Mouse (Mus musculus) midbrain, embryonic 13.5 days (tissue): ENCODE measurements around the gene Ift122. TPM values are rescaled to one million over a fixed set of nuclear protein-coding genes. Genes with fewer than 3 reads are reported as not detected.

Experiments
- ATAC-seq: fragments of 200-750 bp; cut with Nextera tagmentation; 2 replicates; pipeline ENCODE4 v1.8.0; 2017; ENCODE audit warnings: mild to moderate bottlenecking, moderate TSS enrichment, moderate library complexity
- H3K27ac ChIP-seq: fragments of 300-500 bp; sonication (generic); 2 replicates; pipeline ENCODE4 v1.5.1; 2015; ENCODE audit warnings: inconsistent platforms, mild to moderate bottlenecking, moderate library complexity
- H3K27me3 ChIP-seq: fragments of 300-500 bp; sonication (generic); 2 replicates; pipeline ENCODE4 v1.6.1; 2015; ENCODE audit warnings: mild to moderate bottlenecking, inconsistent platforms
- H3K36me3 ChIP-seq: fragments of 300-500 bp; sonication (generic); 2 replicates; pipeline ENCODE4 v1.6.1; 2015; ENCODE audit warnings: mild to moderate bottlenecking, inconsistent platforms
- H3K4me1 ChIP-seq: fragments of 300-500 bp; sonication (generic); replicated peaks from 2 replicates; pipeline ENCODE4 v1.6.1; 2015; ENCODE audit warnings: inconsistent platforms
- H3K4me2 ChIP-seq: fragments of 300-500 bp; sonication (generic); replicated peaks from 2 replicates; pipeline ENCODE4 v1.6.1; 2015; ENCODE audit warnings: moderate library complexity, mild to moderate bottlenecking, inconsistent platforms
- H3K4me3 ChIP-seq: fragments of 300-500 bp; sonication (generic); replicated peaks from 2 replicates; pipeline ENCODE4 v1.5.1; 2015; ENCODE audit warnings: mild to moderate bottlenecking, inconsistent platforms
- H3K9ac ChIP-seq: fragments of 300-500 bp; sonication (generic); replicated peaks from 2 replicates; pipeline ENCODE4 v1.6.1; 2015; ENCODE audit warnings: mild to moderate bottlenecking, inconsistent platforms
- H3K9me3 ChIP-seq: fragments of 300-500 bp; sonication (generic); 2 replicates; pipeline ENCODE4 v1.6.1; 2016; ENCODE audit warnings: mild to moderate bottlenecking, inconsistent platforms
- WGBS: fragments of 180-500 bp; shearing (Covaris S2); methylation state at CpG from one replicate; pipeline ENCODE4 v1.1.7; 2015; 5-methylcytosine and 5-hydroxymethylcytosine counted together
- polyA plus RNA-seq: library from polyadenylated mRNA; unstranded; fragments of >200 nt; fragmentation: Nextera tagmentation; extraction: Ambion mirVana; gene quantifications from 2 replicates; pipeline ENCODE4 v1.2.1, GENCODE M21; 2015

Gene Ift122
- polyA plus RNA-seq, 1 experiment from 2014 or later = 28.8 TPM

- Histone ChIP-seq H3K27ac (no peak overlapping the region), H3K27me3 (no peaks in the 10 kb centered on the region), H3K9ac (no peak overlapping the region), H3K4me2 (no peak overlapping the region), H3K4me1 (peaks cover 31% of the 10 kb centered on the region), H3K36me3 (no peaks in the 10 kb centered on the region), H3K4me3 (no peak overlapping the region), H3K9me3 (no peaks in the 10 kb centered on the region)
- 66% methylated on average over 6 of the region's 6 CpGs for WGBS
- peak; percentile 28; the same call in 1 of the 2 replicates for ATAC-seq
Measured at GRCm38 (mm10) chr6:115968700-115969099, 115.4 kb downstream of the Ift122 start.

GRCm38 (mm10) chr6:115969103-115969502 lies 115.8 kb downstream of the Ift122 start:
- H3K4me3 ChIP-seq = no peak overlapping the region
- H3K9me3 ChIP-seq = no peaks in the 10 kb centered on the region
- H3K27ac ChIP-seq = no peak overlapping the region
- no peak overlapping the region for H3K9ac ChIP-seq
- H3K4me2 ChIP-seq = no peak overlapping the region
- no peaks in the 10 kb centered on the region for H3K36me3 ChIP-seq
- H3K4me1 ChIP-seq = peaks cover 35% of the 10 kb centered on the region
- no peak for ATAC-seq
- 73% methylated on average over 9 of the region's 9 CpGs for WGBS
- H3K27me3 ChIP-seq = no peaks in the 10 kb centered on the region

- Histone ChIP-seq H3K27ac (no peak overlapping the region), H3K27me3 (no peaks in the 10 kb centered on the region), H3K36me3 (no peaks in the 10 kb centered on the region), H3K4me3 (no peak overlapping the region), H3K4me1 (peaks cover 40% of the 10 kb centered on the region), H3K9me3 (no peaks in the 10 kb centered on the region), H3K4me2 (no peak overlapping the region), H3K9ac (no peak overlapping the region)
- WGBS = 53% methylated on average over 4 of the region's 6 CpGs
- no peak for ATAC-seq
Measured at GRCm38 (mm10) chr6:115969952-115970351, 116.7 kb downstream of the Ift122 start.

DNA sequence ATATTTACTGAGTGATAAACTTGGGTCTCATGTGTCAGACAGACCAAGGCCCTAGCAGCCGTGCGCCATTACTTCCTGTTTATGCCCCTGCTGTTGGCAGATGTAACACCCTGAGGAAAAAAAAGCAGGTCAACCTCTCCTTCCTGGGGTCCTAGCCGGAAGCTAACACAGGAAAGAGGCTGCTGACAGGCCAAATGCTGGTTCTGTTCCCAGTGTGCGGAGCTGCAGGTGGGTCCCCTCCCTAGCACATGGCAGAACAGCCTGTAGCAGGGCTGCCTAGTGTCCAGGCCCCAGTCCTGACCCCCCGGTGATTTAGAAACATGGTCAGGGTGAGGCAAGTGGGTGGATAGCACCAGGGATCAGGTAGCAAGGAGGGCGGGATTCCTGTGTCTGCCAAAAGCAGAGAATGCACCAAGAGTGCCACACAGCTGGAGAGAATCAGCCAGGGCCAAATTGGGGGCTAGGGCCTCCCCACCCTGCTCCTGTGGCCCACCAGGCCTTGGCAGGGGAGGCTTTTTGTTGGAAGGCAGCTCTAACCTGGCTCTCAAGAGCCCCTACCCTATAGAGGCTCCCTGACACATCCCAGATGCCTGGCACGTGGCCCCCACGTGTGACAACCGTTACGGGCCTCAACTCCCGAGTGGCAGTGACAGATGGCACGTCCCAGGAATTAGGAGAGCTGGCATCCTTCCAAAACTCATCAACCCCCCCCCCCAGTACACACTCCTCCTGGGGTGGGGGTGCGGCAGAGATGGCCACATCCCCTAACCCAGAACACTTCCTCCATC lies 118.2 kb downstream of the Ift122 start:
- Histone ChIP-seq H3K9me3 (no peaks in the 10 kb centered on the region), H3K4me3 (no peak overlapping the region), H3K27ac (0 out of 2 replicates have a peak overlapping the region, but pooled peaks have one; percentile 35), H3K27me3 (no peaks in the 10 kb centered on the region), H3K4me2 (no peak overlapping the region), H3K9ac (no peak overlapping the region), H3K36me3 (no peaks in the 10 kb centered on the region), H3K4me1 (peaks cover 40% of the 10 kb centered on the region)
- ATAC-seq = peak; percentile 22; the same call in 1 of the 2 replicates
- WGBS = 68% methylated on average over 13 of the region's 13 CpGs

GRCm38 (mm10) chr6:115972083-115972764 lies 119.0 kb downstream of the Ift122 start:
- H3K4me2 ChIP-seq = no peak overlapping the region
- no peaks in the 10 kb centered on the region for H3K27me3 ChIP-seq
- no peaks in the 10 kb centered on the region for H3K36me3 ChIP-seq
- H3K4me3 ChIP-seq = no peak overlapping the region
- WGBS = 74% methylated on average over 7 of the region's 7 CpGs
- H3K9ac ChIP-seq = no peak overlapping the region
- H3K9me3 ChIP-seq = no peaks in the 10 kb centered on the region
- peak overlapping the region; percentile 35; the same call in 1 of the 2 replicates for H3K27ac ChIP-seq
- H3K4me1 ChIP-seq = peaks cover 40% of the 10 kb centered on the region
- ATAC-seq = peak; percentile 19; the same call in 1 of the 2 replicates

- WGBS = 86% methylated on average over 15 of the region's 15 CpGs
- Histone ChIP-seq H3K9me3 (no peaks in the 10 kb centered on the region), H3K4me1 (peaks cover 34% of the 10 kb centered on the region), H3K27ac (no peak overlapping the region), H3K4me3 (no peak overlapping the region), H3K4me2 (no peak overlapping the region), H3K27me3 (no peaks in the 10 kb centered on the region), H3K36me3 (no peaks in the 10 kb centered on the region), H3K9ac (no peak overlapping the region)
- ATAC-seq = no peak
Measured at GRCm38 (mm10) chr6:115973139-115973875, 120.0 kb downstream of the Ift122 start.

- no peaks in the 10 kb centered on the region for H3K27me3 ChIP-seq
- WGBS = 70% methylated on average over 16 of the region's 16 CpGs
- H3K9me3 ChIP-seq = no peaks in the 10 kb centered on the region
- no peak overlapping the region for H3K4me2 ChIP-seq
- H3K4me3 ChIP-seq = no peak overlapping the region
- H3K36me3 ChIP-seq = no peaks in the 10 kb centered on the region
- no peak overlapping the region for H3K9ac ChIP-seq
- peak overlapping the region; percentile 14; the same call in 1 of the 2 replicates for H3K27ac ChIP-seq
- ATAC-seq = no peak
- H3K4me1 ChIP-seq = peaks cover 26% of the 10 kb centered on the region
Measured at GRCm38 (mm10) chr6:115973881-115974662, 120.8 kb downstream of the Ift122 start.

DNA sequence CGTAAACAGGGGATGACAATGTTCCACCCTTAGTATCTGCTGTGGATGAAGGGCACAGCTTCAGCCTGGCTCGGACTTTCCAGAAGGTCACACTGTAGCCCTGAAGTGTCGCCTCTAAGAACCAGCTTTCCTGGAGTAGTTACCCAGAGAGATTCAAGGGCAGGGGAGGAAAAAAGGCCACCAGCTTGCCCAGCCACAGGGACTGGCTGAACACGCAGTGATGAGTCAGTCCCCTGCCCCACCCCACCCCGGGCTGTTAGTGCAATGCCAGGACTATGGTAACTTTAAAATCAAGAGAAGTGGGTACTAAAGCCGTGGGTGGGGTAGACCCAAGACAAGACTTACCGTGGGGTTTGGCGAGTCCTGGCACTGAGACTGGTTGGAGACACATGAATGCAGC lies 122.3 kb downstream of the Ift122 start:
- Histone ChIP-seq H3K4me3 (no peak overlapping the region), H3K27me3 (no peaks in the 10 kb centered on the region)
- no peak for ATAC-seq

More for the DNA sequence above, 122.3 kb downstream of the Ift122 start:
- Histone ChIP-seq H3K9ac (no peak overlapping the region), H3K9me3 (no peaks in the 10 kb centered on the region), H3K4me2 (no peak overlapping the region), H3K36me3 (no peaks in the 10 kb centered on the region), H3K27ac (no peak overlapping the region), H3K4me1 (peaks cover 25% of the 10 kb centered on the region)
- WGBS = 85% methylated on average over 8 of the region's 8 CpGs

Other genes starting within 250 kb of the Ift122 start
- gene Raf1, start 176.8 kb upstream of the Ift122 start, polyA plus RNA-seq = 141 and 159 TPM in 2 replicates
- gene Tmem40, start 91.1 kb upstream of the Ift122 start, polyA plus RNA-seq = 0.79 and 1.1 TPM in 2 replicates
- gene Cand2, start 78.9 kb upstream of the Ift122 start, polyA plus RNA-seq = 16.4 and 18.5 TPM in 2 replicates
- gene Rpl32, start 44.7 kb upstream of the Ift122 start, polyA plus RNA-seq = 1,380 and 1,385 TPM in 2 replicates
- gene Efcab12, start 15.1 kb upstream of the Ift122 start, polyA plus RNA-seq = 2.2 and 3.2 TPM in 2 replicates
- 14.5 and 14.9 TPM in 2 replicates for gene Mbd4, start 99 bp upstream of the Ift122 start, polyA plus RNA-seq
- gene Rho, start 78.3 kb downstream of the Ift122 start, polyA plus RNA-seq = 0.05 and 0.21 TPM in 2 replicates
- gene H1foo, start 91.5 kb downstream of the Ift122 start, polyA plus RNA-seq = not detected in 2 replicates
- gene Plxnd1, start 141.5 kb downstream of the Ift122 start, polyA plus RNA-seq = 6.5 and 8.2 TPM in 2 replicates